Mouse (Mus musculus): Measurements from ENCODE around the gene Mt4. TPM values are rescaled to one million over a fixed set of nuclear protein-coding genes. Genes with fewer than 3 reads are reported as not detected.

Mt4 gene
- total and polyA plus RNA-seq, 3 experiments: not detected

DNA sequence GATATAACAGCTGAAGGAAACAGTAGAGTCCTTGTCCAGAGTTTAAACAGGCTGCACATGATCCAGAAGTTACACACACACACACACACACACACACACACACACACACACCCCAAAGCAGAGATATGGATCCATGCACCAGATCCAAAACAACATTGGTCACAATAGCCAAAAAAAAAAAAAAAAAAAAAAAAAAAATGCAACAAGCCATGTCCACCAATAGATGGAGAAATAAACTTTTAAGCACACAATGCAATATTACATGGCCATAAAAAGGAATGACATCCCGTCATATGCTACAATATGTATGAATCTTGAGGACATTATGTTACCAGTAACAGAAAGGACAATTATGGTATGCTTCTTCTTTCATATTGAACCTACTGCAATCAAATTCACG is 23.0 kb upstream of the Mt4 start:
- no peak for DNase-seq (ENCODE audit: low read depth, low spot score)
- Histone ChIP-seq H3K4me1 (ENCODE audit: control insufficient read depth in 1 of 2, insufficient read depth in 2 of 2, low read length in 2 of 2) (peaks cover 0 to 23% of the 10 kb centered on the region in 2 experiments; a peak in 3 of 4 replicates), H3K9ac (ENCODE audit: control insufficient read depth, low read depth, low read length, poor library complexity, severe bottlenecking) (no peak overlapping the region), H3K4me3 (ENCODE audit: control insufficient read depth in 1 of 2, insufficient read depth in 1 of 2, low read depth in 2 of 2, low read length in 2 of 2) (no peak overlapping the region), H3K27me3 (ENCODE audit: control insufficient read depth in 1 of 2, insufficient read depth in 2 of 2, low read length in 2 of 2) (no peaks in the 10 kb centered on the region), H3K79me2 (ENCODE audit: control insufficient read depth, insufficient read depth, low read length, poor library complexity) (no peaks in the 10 kb centered on the region), H3K9me3 (replicated peaks; ENCODE audit: insufficient read depth, low read length) (no peaks in the 10 kb centered on the region), H3K27ac (ENCODE audit: control insufficient read depth, low read depth, low read length) (no peak overlapping the region), H3K36me3 (ENCODE audit: control insufficient read depth in 1 of 2, insufficient read depth in 2 of 2, low read length in 2 of 2) (peaks cover 0 to 14% of the 10 kb centered on the region in 2 experiments; a peak in 2 of 4 replicates)
- TF ChIP-seq ZNF384 (IDR thresholded peaks at IDR 0.05; ENCODE audit: low read depth, low read length) (peak; percentile 71), GABPA (IDR thresholded peaks at IDR 0.05; ENCODE audit: low read depth, low read length) (no peak)

DNA sequence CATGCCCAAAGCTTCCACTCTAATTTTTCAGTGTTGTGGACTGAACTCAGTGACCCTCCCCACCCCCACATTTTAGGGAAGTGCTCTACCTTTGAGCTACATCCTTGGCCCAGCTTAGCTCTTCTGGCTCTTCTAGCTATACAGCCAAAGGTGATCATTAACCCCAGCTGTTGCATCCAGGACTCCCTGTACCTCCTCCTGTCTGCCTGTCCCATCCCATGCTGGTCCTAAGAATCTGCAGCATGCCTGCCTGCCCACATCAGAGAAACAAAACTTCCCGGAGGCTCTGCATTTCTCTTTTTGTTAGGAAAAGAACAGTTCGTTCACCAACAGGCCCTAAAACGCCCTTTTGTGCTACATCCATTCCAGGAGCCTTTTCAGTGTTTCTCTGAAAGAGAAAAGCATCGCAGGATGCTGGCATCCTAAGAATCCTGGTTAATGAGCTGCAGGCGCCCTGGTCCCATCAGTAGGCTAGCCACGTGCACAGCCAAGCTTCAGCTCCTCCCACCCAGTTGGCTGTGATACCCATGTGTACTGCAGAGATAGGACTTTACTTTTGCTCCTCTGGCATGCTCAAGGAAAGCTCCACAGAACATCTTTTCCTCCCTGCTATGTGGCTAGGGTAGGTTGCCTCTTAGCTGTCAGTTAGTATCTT is 18.1 kb upstream of the Mt4 start:
- no peak overlapping the region for H3K9ac ChIP-seq (ENCODE audit: control insufficient read depth, low read depth, low read length, poor library complexity, severe bottlenecking)

DNA sequence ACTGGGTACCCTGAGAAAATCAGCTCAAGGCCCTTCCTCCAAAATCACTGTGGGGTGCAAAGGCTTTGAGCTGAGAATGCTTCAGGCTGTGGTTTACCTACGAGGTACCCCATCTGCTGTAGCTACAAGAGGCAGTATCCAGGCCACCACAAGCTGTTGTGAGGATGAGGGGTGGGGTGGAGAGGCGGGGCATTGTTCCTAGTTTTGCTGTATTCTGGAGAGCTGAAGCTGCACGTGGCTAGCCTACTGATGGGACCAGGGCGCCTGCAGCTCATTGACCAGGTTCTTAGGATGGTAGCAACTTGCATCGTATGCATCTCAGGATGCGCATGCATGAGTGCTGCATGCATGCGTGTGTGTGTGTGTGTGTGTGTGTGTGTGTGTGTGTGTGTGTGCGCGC is 15.4 kb upstream of the Mt4 start:
- Histone ChIP-seq H3K9me3 (replicated peaks; ENCODE audit: insufficient read depth, low read length) (no peaks in the 10 kb centered on the region), H3K4me1 (ENCODE audit: control insufficient read depth in 1 of 2, insufficient read depth in 2 of 2, low read length in 2 of 2) (peaks cover 0 to 2% of the 10 kb centered on the region in 2 experiments; a peak in 2 of 4 replicates), H3K79me2 (ENCODE audit: control insufficient read depth, insufficient read depth, low read length, poor library complexity) (no peaks in the 10 kb centered on the region), H3K27ac (ENCODE audit: control insufficient read depth, low read depth, low read length) (no peak overlapping the region), H3K27me3 (ENCODE audit: control insufficient read depth in 1 of 2, insufficient read depth in 2 of 2, low read length in 2 of 2) (peaks cover 2 to 15% of the 10 kb centered on the region in 2 experiments; a peak in 3 of 4 replicates), H3K36me3 (ENCODE audit: control insufficient read depth in 1 of 2, insufficient read depth in 2 of 2, low read length in 2 of 2) (no peaks in the 10 kb centered on the region; a peak in 1 of 4 replicates), H3K9ac (ENCODE audit: control insufficient read depth, low read depth, low read length, poor library complexity, severe bottlenecking) (no peak overlapping the region), H3K4me3 (ENCODE audit: control insufficient read depth in 1 of 2, insufficient read depth in 1 of 2, low read depth in 2 of 2, low read length in 2 of 2) (no peak overlapping the region)
- DNase-seq (ENCODE audit: low read depth, low spot score): no peak
- no peak for TF ChIP-seq JUND (IDR thresholded peaks at IDR 0.05; ENCODE audit: low read depth, low read length)
- TF ChIP-seq USF2 (IDR thresholded peaks at IDR 0.05; ENCODE audit: borderline replicate concordance in 1 of 2, insufficient read depth in 1 of 2, low read depth in 1 of 2, low read length in 2 of 2): no peak

More for the DNA sequence above, 18.1 kb upstream of the Mt4 start:
- Histone ChIP-seq H3K4me3 (ENCODE audit: control insufficient read depth in 1 of 2, insufficient read depth in 1 of 2, low read depth in 2 of 2, low read length in 2 of 2) (no peak overlapping the region), H3K4me1 (ENCODE audit: control insufficient read depth in 1 of 2, insufficient read depth in 2 of 2, low read length in 2 of 2) (peaks cover 0 to 2% of the 10 kb centered on the region in 2 experiments; a peak in 2 of 4 replicates), H3K27ac (ENCODE audit: control insufficient read depth, low read depth, low read length) (no peak overlapping the region), H3K36me3 (ENCODE audit: control insufficient read depth in 1 of 2, insufficient read depth in 2 of 2, low read length in 2 of 2) (no peaks in the 10 kb centered on the region; a peak in 1 of 4 replicates), H3K79me2 (ENCODE audit: control insufficient read depth, insufficient read depth, low read length, poor library complexity) (no peaks in the 10 kb centered on the region), H3K27me3 (ENCODE audit: control insufficient read depth in 1 of 2, insufficient read depth in 2 of 2, low read length in 2 of 2) (peaks cover 0 to 4% of the 10 kb centered on the region in 2 experiments; a peak in 2 of 4 replicates), H3K9me3 (replicated peaks; ENCODE audit: insufficient read depth, low read length) (no peaks in the 10 kb centered on the region)
- TF ChIP-seq USF1 (IDR thresholded peaks at IDR 0.05; ENCODE audit: low read depth, low read length) (0 out of 2 replicates have a peak, but pooled peaks have one; percentile 8), TCF12 (IDR thresholded peaks at IDR 0.05; ENCODE audit: low read depth, low read length) (peak; percentile 21; the same call in 1 of the 2 replicates), ELF1 (IDR thresholded peaks at IDR 0.05; ENCODE audit: low read depth, low read length) (no peak), TAL1 (IDR thresholded peaks at IDR 0.05; ENCODE audit: low read length) (0 out of 2 replicates have a peak, but pooled peaks have one; percentile 16), MYC (IDR thresholded peaks at IDR 0.05; ENCODE audit: low read depth, low read length) (peak; percentile 65; the same call in 1 of the 2 replicates), MXI1 (IDR thresholded peaks at IDR 0.05; ENCODE audit: low read depth, low read length) (0 out of 2 replicates have a peak, but pooled peaks have one; percentile 21), ZNF384 (IDR thresholded peaks at IDR 0.05; ENCODE audit: low read depth, low read length) (no peak), MAX (IDR thresholded peaks at IDR 0.05; ENCODE audit: low read length) (0 out of 2 replicates have a peak, but pooled peaks have one; percentile 38)
- DNase-seq (ENCODE audit: low read depth, low spot score): peak; percentile 49

Measured in MEL (cell line).